Mouse (Mus musculus): ENCODE measurements at regions not wholly inside any gene's neighbourhood (a gene's known extent, or its start where the extent isn't known, plus 50 kb on each side); places are given as distances from the start of the nearest gene placed in this dataset.

- TF ChIP-seq GATA1 (IDR thresholded peaks at IDR 0.05; ENCODE audit: low read depth, low read length) (no peak), SIN3A (IDR thresholded peaks at IDR 0.05; ENCODE audit: low read length) (0 out of 2 replicates have a peak, but pooled peaks have one; percentile 30), SMC3 (IDR thresholded peaks at IDR 0.05; ENCODE audit: low read depth, low read length) (peak; percentile 89), RAD21 (IDR thresholded peaks at IDR 0.05; ENCODE audit: low read depth, low read length) (peak; percentile 97), MAFK (IDR thresholded peaks at IDR 0.05; ENCODE audit: borderline replicate concordance, low read depth, low read length) (no peak), USF2 (IDR thresholded peaks at IDR 0.05; ENCODE audit: borderline replicate concordance in 1 of 2, insufficient read depth in 1 of 2, low read depth in 1 of 2, low read length in 2 of 2) (no peak), ZKSCAN1 (IDR thresholded peaks at IDR 0.05; ENCODE audit: low read depth, low read length) (no peak), MYC (IDR thresholded peaks at IDR 0.05; ENCODE audit: low read depth, low read length) (no peak)
These were observed 221.2 kb downstream of the Mef2c start (continued) for GRCm38 (mm10) chr13:83724995-83725394.

GRCm38 (mm10) chr13:83725831-83726230 lies 222.0 kb downstream of the Mef2c start:
- TF ChIP-seq MXI1 (IDR thresholded peaks at IDR 0.05; ENCODE audit: low read depth, low read length) = 0 out of 2 replicates have a peak, but pooled peaks have one; percentile 0
- TF ChIP-seq ETS1 (IDR thresholded peaks at IDR 0.05; ENCODE audit: low read depth, low read length) = no peak
- H3K4me1 ChIP-seq (ENCODE audit: control insufficient read depth in 1 of 2, insufficient read depth in 2 of 2, low read length in 2 of 2) = peaks cover 2 to 4% of the 10 kb centered on the region in 2 experiments; a peak in 1 of 4 replicates
- H3K27me3 ChIP-seq (ENCODE audit: control insufficient read depth in 1 of 2, insufficient read depth in 2 of 2, low read length in 2 of 2) = no peaks in the 10 kb centered on the region
- no peaks in the 10 kb centered on the region for H3K9me3 ChIP-seq (replicated peaks; ENCODE audit: insufficient read depth, low read length)
- H3K79me2 ChIP-seq (ENCODE audit: control insufficient read depth, insufficient read depth, low read length, poor library complexity) = peaks cover 8% of the 10 kb centered on the region; the same call in 1 of the 2 replicates
- H3K27ac ChIP-seq (ENCODE audit: control insufficient read depth, low read depth, low read length) = no peak overlapping the region
- peaks cover 0 to 2% of the 10 kb centered on the region in 2 experiments; a peak in 1 of 4 replicates for H3K36me3 ChIP-seq (ENCODE audit: control insufficient read depth in 1 of 2, insufficient read depth in 2 of 2, low read length in 2 of 2)
- peak; percentile 32 for DNase-seq (ENCODE audit: low read depth, low spot score)
- peak overlapping the region; percentile 31; the same call in 1 of the 2 replicates for H3K9ac ChIP-seq (ENCODE audit: control insufficient read depth, low read depth, low read length, poor library complexity, severe bottlenecking)
- H3K4me3 ChIP-seq (ENCODE audit: control insufficient read depth in 1 of 2, insufficient read depth in 1 of 2, low read depth in 2 of 2, low read length in 2 of 2) = peak overlapping the region; percentile 47 to 84

- Histone ChIP-seq H3K36me3 (ENCODE audit: control insufficient read depth in 1 of 2, insufficient read depth in 2 of 2, low read length in 2 of 2) (peaks cover 0 to 2% of the 10 kb centered on the region in 2 experiments; a peak in 1 of 4 replicates), H3K4me1 (ENCODE audit: control insufficient read depth in 1 of 2, insufficient read depth in 2 of 2, low read length in 2 of 2) (peaks cover 2 to 4% of the 10 kb centered on the region in 2 experiments; a peak in 1 of 4 replicates), H3K4me3 (ENCODE audit: control insufficient read depth in 1 of 2, insufficient read depth in 1 of 2, low read depth in 2 of 2, low read length in 2 of 2) (peak overlapping the region; percentile 54 to 84), H3K9me3 (replicated peaks; ENCODE audit: insufficient read depth, low read length) (no peaks in the 10 kb centered on the region), H3K9ac (ENCODE audit: control insufficient read depth, low read depth, low read length, poor library complexity, severe bottlenecking) (peak overlapping the region; percentile 32), H3K79me2 (ENCODE audit: control insufficient read depth, insufficient read depth, low read length, poor library complexity) (peaks cover 12% of the 10 kb centered on the region; the same call in 1 of the 2 replicates), H3K27ac (ENCODE audit: control insufficient read depth, low read depth, low read length) (no peak overlapping the region), H3K27me3 (ENCODE audit: control insufficient read depth in 1 of 2, insufficient read depth in 2 of 2, low read length in 2 of 2) (no peaks in the 10 kb centered on the region)
- TF ChIP-seq GABPA (IDR thresholded peaks at IDR 0.05; ENCODE audit: low read depth, low read length) (no peak), POLR2AphosphoS5 (IDR thresholded peaks at IDR 0.05; ENCODE audit: borderline replicate concordance, low read depth, low read length) (no peak), ZC3H11A (IDR thresholded peaks at IDR 0.05; ENCODE audit: low read depth, low read length) (no peak), NELFE (IDR thresholded peaks at IDR 0.05; ENCODE audit: low read depth, low read length) (no peak), MAZ (IDR thresholded peaks at IDR 0.05; ENCODE audit: low read depth, low read length) (no peak), CTCF (IDR thresholded peaks at IDR 0.05 in 2 of 3, conservative IDR thresholded peaks at IDR 0.05 in 1 of 3; ENCODE audit: control insufficient read depth in 1 of 3, insufficient read depth in 1 of 3, low read depth in 2 of 3, low read length in 3 of 3, poor library complexity in 1 of 3, severe bottlenecking in 1 of 3) (no peak), MYC (IDR thresholded peaks at IDR 0.05; ENCODE audit: low read depth, low read length) (no peak), TAL1 (IDR thresholded peaks at IDR 0.05; ENCODE audit: low read length) (no peak), E2F4 (IDR thresholded peaks at IDR 0.05; ENCODE audit: borderline replicate concordance, low read depth, low read length) (no peak), BHLHE40 (IDR thresholded peaks at IDR 0.05; ENCODE audit: borderline replicate concordance, low read depth, low read length) (no peak), CHD2 (IDR thresholded peaks at IDR 0.05; ENCODE audit: low read length) (no peak), KAT2A (conservative IDR thresholded peaks at IDR 0.05; ENCODE audit: low read depth, low read length) (no peak), GATA1 (IDR thresholded peaks at IDR 0.05; ENCODE audit: low read depth, low read length) (no peak), SMC3 (IDR thresholded peaks at IDR 0.05; ENCODE audit: low read depth, low read length) (no peak), ZMIZ1 (IDR thresholded peaks at IDR 0.05; ENCODE audit: low read depth, low read length) (no peak), CHD1 (IDR thresholded peaks at IDR 0.05; ENCODE audit: low read depth, low read length) (no peak), MYB (IDR thresholded peaks at IDR 0.05; ENCODE audit: low read depth, low read length) (no peak), MAFK (IDR thresholded peaks at IDR 0.05; ENCODE audit: borderline replicate concordance, low read depth, low read length) (no peak)
- peak; percentile 44 for DNase-seq (ENCODE audit: low read depth, low spot score)
These were observed 222.6 kb downstream of the Mef2c start for GRCm38 (mm10) chr13:83726346-83726975.
